Mouse (Mus musculus): ENCODE results near the gene Mrpl53.

Mrpl53 gene

DNA sequence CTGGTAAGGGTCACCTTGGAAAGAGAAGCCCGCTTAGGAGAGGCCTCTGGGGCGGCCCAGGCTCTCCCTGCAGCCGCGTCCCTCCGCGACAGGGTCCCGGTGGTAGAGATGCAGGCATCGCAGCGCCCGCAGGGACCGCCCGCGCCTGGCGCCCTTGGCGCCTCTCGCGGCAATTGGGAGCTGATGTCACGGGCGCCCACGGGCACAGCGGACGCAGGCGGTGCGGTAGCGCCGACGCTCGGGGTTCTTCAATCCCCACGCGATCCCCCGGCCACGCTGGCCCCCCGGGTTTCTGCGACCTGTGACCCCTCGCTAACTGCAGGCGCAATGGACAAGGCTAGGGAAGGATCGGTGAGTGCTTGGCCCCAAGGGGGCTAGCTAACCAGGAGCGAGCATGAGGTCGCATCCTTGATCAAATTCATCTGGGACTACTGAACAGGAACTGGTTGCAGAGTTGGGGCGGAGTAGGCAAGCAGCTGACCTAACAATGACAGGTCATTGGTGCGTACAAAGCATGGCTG lies 33.4 kb downstream of the Mrpl53 start:
- CTCF ChIA-PET, result interaction anchor here (0.5 to 1.8 kb wide), 10 partner anchors 10 to 315 kb away, joined by 3 to 9 read pairs (median 4); partner anchors contain the start of genes 1700003E16Rik (in 1 of the 4), Ccdc142 (in 1 of the 4), Gm42688 (in 1 of the 4) and Wbp1 (in 1 of the 4)
- POLR2A ChIA-PET, result interaction anchor here (0.5 to 3.4 kb wide), 32 partner anchors 9 to 268 kb away, joined by 3 to 26 read pairs (median 4); partner anchors contain the start of genes 1700003E16Rik (in 2 of the 4), Ccdc142 (in 2 of the 4), Gm42688 (in 2 of the 4) and Ino80b (in 2 of the 4)

- ChIA-PET POLR2A (interaction anchor here (0.5 to 4.8 kb wide), 35 partner anchors 8 to 340 kb away, joined by 3 to 26 read pairs (median 4); partner anchors contain the start of genes Wbp1 (in 3 of the 4), 1700003E16Rik (in 2 of the 4), Ccdc142 (in 2 of the 4) and Gm42688 (in 2 of the 4)), CTCF (interaction anchor here in 3 of 4 experiments (0.6 to 1.8 kb wide), 11 partner anchors 9 to 225 kb away, joined by 3 to 9 read pairs (median 4); partner anchors contain the start of genes 1700003E16Rik (in 1 of the 3), Ccdc142 (in 1 of the 3), Gm42688 (in 1 of the 3) and Wbp1 (in 1 of the 3))
Measured at GRCm38 (mm10) chr6:83142886-83143285, 34.0 kb downstream of the Mrpl53 start.

- ChIA-PET POLR2A (interaction anchor here (0.9 to 4.8 kb wide), 23 partner anchors 8 to 172 kb away, joined by 3 to 24 read pairs (median 5); partner anchors contain the start of genes 1700003E16Rik (in 3 of the 4), Rtkn (in 3 of the 4), Wdr54 (in 3 of the 4) and Ccdc142 (in 2 of the 4)), CTCF (interaction anchor here in 2 of 4 experiments (0.5 to 1.5 kb wide), 4 partner anchors 14 to 431 kb away, joined by 3 to 9 read pairs (median 4); no protein-coding TSS in a partner anchor)
Measured at GRCm38 (mm10) chr6:83145209-83145608, 36.4 kb downstream of the Mrpl53 start.

DNA sequence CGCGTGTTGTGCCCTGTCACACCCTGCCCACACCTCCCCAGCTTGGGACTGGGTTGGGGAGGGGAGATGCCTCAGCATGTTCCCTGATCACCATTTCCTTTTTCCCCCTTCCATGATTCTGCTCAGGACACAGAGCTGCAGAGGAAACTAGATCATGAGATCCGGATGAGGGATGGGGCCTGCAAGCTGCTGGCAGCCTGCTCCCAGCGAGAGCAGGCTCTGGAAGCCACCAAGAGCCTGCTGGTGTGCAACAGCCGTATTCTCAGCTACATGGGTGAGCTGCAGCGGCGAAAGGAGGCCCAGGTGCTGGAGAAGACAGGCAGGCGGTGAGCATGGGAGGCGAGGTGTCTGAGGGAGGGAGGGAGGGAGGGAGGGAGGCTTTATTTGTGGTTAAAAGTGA lies 37.0 kb downstream of the Mrpl53 start:
- POLR2A ChIA-PET, result interaction anchor here (0.8 to 4.8 kb wide), 37 partner anchors 8 to 180 kb away, joined by 3 to 24 read pairs (median 4); partner anchors contain the start of genes 1700003E16Rik (in 3 of the 4), Dctn1 (in 3 of the 4), Rtkn (in 3 of the 4) and Wbp1 (in 3 of the 4)

GRCm38 (mm10) chr6:83147280-83147679 lies 38.4 kb downstream of the Mrpl53 start:
- POLR2A ChIA-PET, result interaction anchor here in 3 of 4 experiments (1.0 to 4.8 kb wide), 18 partner anchors 9 to 179 kb away, joined by 3 to 24 read pairs (median 6); partner anchors contain the start of genes Wbp1 (in 3 of the 3), 1700003E16Rik (in 2 of the 3), Dctn1 (in 2 of the 3) and Rtkn (in 2 of the 3)
- CTCF ChIA-PET, result interaction anchor here in 3 of 4 experiments (0.6 to 1.9 kb wide), 6 partner anchors 10 to 42 kb away, joined by 3 to 8 read pairs (median 3); partner anchors contain the start of gene Dctn1 (in 1 of the 3)

More for the DNA sequence above, 37.0 kb downstream of the Mrpl53 start:
- CTCF ChIA-PET, result interaction anchor here in 3 of 4 experiments (0.5 to 1.9 kb wide), 7 partner anchors 10 to 431 kb away, joined by 3 to 9 read pairs (median 3); partner anchors contain the start of genes 1700003E16Rik (in 1 of the 3) and Wdr54 (in 1 of the 3)

DNA sequence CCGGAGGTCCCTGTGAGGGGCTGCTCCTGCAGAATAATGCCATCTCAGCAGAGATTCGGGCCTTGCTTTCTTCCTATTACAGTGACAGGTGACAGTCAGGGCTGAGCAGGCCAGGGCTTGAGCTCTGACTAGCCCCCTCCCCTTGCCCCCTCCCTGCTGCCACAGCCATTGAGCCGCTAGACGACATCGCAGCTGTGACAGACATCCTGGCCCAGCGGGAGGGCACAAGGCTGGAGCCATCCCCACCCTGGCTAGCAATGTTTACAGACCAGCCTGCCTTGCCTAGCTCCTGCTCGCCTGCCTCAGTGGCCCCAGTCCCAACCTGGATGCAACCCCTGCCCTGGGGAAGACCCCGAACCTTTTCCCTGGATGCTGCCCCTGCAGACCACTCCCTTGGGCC lies 42.9 kb downstream of the Mrpl53 start:
- CTCF ChIA-PET, result interaction anchor here in 2 of 4 experiments (0.9 to 1.9 kb wide), 6 partner anchors 9 to 311 kb away, joined by 3 to 9 read pairs (median 4); no protein-coding TSS in a partner anchor
- POLR2A ChIA-PET, result interaction anchor here in 3 of 4 experiments (0.8 to 2.4 kb wide), 12 partner anchors 8 to 37 kb away, joined by 3 to 13 read pairs (median 3); partner anchors contain the start of genes Wbp1 (in 2 of the 3) and Rtkn (in 1 of the 3)

- POLR2A ChIA-PET, result interaction anchor here in 2 of 4 experiments (0.7 to 2.4 kb wide), 9 partner anchors 8 to 571 kb away, joined by 3 to 13 read pairs (median 5); partner anchors contain the start of gene Wbp1 (in 1 of the 2)
- CTCF ChIA-PET, result interaction anchor here (0.5 to 1.9 kb wide), 9 partner anchors 9 to 1318 kb away, joined by 3 to 10 read pairs (median 4); partner anchors contain the start of gene Dctn1 (in 2 of the 4)
Measured at GRCm38 (mm10) chr6:83153038-83153437, 44.2 kb downstream of the Mrpl53 start.

DNA sequence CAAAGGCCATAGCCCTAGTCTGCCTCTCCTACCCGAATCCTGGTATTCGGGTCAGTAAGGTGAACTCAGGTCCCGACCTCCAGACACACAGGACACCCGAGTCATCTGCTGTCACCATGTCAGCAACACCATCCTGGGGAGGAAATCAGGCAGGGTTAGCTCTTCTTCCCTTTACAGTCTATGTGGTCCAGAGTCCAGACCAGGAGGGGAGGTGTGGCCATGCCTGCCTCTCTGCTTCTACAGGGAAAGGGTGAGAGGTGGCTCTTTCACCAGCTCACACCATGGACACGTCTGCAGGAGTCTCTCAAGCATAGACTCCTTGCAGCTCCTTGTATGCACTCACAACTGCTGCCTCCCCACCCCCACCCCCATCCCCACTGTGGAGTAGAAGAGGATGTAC lies 44.6 kb downstream of the Mrpl53 start:
- ChIA-PET CTCF (interaction anchor here in 3 of 4 experiments (0.5 to 1.0 kb wide), 5 partner anchors 9 to 1318 kb away, joined by 3 to 10 read pairs (median 4); partner anchors contain the start of gene Dctn1 (in 1 of the 3)), POLR2A (interaction anchor here in 2 of 4 experiments (1.0 to 2.4 kb wide), 6 partner anchors 9 to 39 kb away, joined by 4 to 13 read pairs (median 5); partner anchors contain the start of gene Wbp1 (in 1 of the 2))

DNA sequence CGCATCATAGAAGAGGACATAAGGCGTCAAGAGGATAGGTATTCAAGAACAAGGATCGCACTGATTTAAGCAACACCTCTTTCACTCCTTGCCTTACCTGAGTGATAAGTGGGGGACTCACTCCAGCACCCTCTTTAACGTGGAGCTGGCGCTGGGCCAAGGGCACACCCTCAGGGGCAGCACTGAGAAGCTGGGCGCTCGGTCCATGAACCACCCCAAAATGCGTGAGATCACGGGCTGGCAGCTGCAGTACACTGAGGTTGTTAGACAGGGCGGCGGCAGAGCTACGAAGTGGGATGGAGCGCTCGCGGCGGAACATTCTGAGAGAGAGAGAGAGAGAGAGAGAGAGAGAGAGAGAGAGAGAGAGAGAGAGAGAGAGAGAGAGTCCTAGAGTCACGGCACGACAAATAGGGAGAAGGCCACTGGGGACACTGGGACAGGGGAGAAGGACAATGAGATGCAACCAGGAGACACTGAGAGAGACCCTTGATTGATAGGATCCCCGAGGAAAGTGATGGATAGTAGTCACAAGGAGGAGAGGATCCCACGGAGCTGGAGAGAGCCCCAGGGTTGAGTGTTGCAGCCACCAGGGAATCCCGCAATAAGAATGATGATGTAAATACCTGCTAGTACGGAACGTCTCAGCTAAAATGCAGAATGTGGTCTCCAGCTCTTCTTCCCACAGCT lies 46.9 kb downstream of the Mrpl53 start:
- ChIA-PET CTCF (interaction anchor here in 3 of 4 experiments (0.6 to 1.5 kb wide), 21 partner anchors 9 to 649 kb away, joined by 3 to 9 read pairs (median 3); partner anchors contain the start of genes Ccdc142 (in 1 of the 3), Dctn1 (in 1 of the 3), Gm42688 (in 1 of the 3) and Wbp1 (in 1 of the 3)), POLR2A (interaction anchor here (0.7 to 2.8 kb wide), 30 partner anchors 10 to 341 kb away, joined by 3 to 24 read pairs (median 4); partner anchors contain the start of genes Ccdc142 (in 3 of the 4), Gm42688 (in 3 of the 4), Wbp1 (in 2 of the 4) and Aup1 (in 1 of the 4))

- ChIA-PET POLR2A (interaction anchor here (0.5 to 2.8 kb wide), 31 partner anchors 9 to 342 kb away, joined by 3 to 24 read pairs (median 4); partner anchors contain the start of genes Ccdc142 (in 3 of the 4), Gm42688 (in 3 of the 4), Wbp1 (in 3 of the 4) and Aup1 (in 1 of the 4)), CTCF (interaction anchor here (0.6 to 1.5 kb wide), 19 partner anchors 9 to 161 kb away, joined by 3 to 9 read pairs (median 3); partner anchors contain the start of genes Ccdc142 (in 1 of the 4), Dctn1 (in 1 of the 4), Gm42688 (in 1 of the 4) and Wbp1 (in 1 of the 4))
Measured at GRCm38 (mm10) chr6:83156259-83156684, 47.4 kb downstream of the Mrpl53 start, which contains the start of the genes Wdr54 and 1700003E16Rik. TSS of gene Wdr54 (minus strand) at chr6:83156397. TSS of gene 1700003E16Rik (plus strand) at chr6:83156404.

- ChIA-PET CTCF (interaction anchor here (0.6 to 2.1 kb wide), 25 partner anchors 9 to 965 kb away, joined by 3 to 11 read pairs (median 3); partner anchors contain the start of gene Wbp1 (in 1 of the 4)), POLR2A (interaction anchor here in 3 of 4 experiments (0.6 to 2.7 kb wide), 9 partner anchors 14 to 532 kb away, joined by 3 to 6 read pairs (median 3); partner anchors contain the start of gene Wbp1 (in 1 of the 3))
Measured at GRCm38 (mm10) chr6:83159456-83159855, 50.6 kb downstream of the Mrpl53 start.

Measured in embryonic stem cell, embryonic (primary cell).